Mouse (Mus musculus): Measurements from ENCODE around the gene Foxn4. TPM values are rescaled to one million over a fixed set of nuclear protein-coding genes. Genes with fewer than 3 reads are reported as not detected.

Gene Foxn4
- polyA plus RNA-seq, 1 experiment from 2014 or later, result not detected

DNA sequence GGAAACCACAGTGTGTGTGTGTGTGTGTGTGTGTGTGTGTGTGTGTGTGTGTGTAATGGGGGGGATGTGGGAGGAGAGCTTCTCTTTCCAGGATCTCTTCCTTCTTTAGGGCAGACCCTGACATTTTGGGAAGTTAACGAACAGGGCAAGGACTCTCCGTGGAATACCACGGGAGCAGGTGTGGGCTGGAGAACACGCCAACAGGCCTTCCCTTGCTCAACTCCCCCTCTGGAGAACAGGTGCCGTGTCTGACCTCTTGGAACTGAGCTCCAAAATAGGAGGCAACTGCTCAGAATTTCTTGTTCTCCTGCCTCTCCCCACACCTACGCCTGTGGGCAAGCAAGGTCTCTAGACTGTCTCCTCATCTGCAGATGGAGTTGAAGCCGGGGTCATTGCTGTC is 4.1 kb downstream of the Foxn4 start:
- no peak overlapping the region for H3K27ac ChIP-seq
- H3K4me2 ChIP-seq, result no peak overlapping the region
- no peak overlapping the region for H3K4me3 ChIP-seq (replicated peaks)
- peaks cover 18% of the 10 kb centered on the region for H3K4me1 ChIP-seq
- H3K27me3 ChIP-seq (replicated peaks), result peaks cover 32% of the 10 kb centered on the region
- no peak for ATAC-seq (ENCODE audit: insufficient read depth, low FRiP score, low read depth)
- WGBS, result 58% methylated on average over 7 of the region's 7 CpGs
- no peak overlapping the region for H3K9ac ChIP-seq
- no peaks in the 10 kb centered on the region for H3K36me3 ChIP-seq
- H3K9me3 ChIP-seq, result no peaks in the 10 kb centered on the region

DNA sequence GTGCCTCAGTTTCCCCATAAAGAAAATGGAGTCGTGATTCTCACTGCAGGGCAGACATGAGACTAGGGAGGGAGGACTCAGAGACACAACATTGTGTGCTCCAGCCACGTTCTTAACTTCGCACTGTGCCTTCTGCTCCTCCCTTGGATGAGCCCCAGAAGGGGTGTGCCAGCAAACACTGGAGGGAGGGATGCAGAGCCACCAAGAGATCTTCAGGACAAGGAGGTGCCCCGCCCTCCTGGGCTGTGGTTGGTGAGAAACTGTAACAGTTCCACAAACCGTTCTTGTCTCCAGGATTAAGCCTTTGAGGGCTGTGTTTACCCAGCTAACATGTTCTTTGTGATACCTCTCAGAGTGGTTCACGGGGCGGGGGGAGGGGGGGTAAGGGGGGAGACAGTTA is 5.0 kb downstream of the Foxn4 start:
- peak; percentile 62 for ATAC-seq (ENCODE audit: insufficient read depth, low FRiP score, low read depth)
- Histone ChIP-seq H3K4me1 (peaks cover 10% of the 10 kb centered on the region), H3K9me3 (no peaks in the 10 kb centered on the region), H3K4me3 (replicated peaks) (no peak overlapping the region), H3K9ac (no peak overlapping the region), H3K27me3 (replicated peaks) (peaks cover 23% of the 10 kb centered on the region), H3K27ac (no peak overlapping the region), H3K36me3 (no peaks in the 10 kb centered on the region), H3K4me2 (no peak overlapping the region)
- WGBS, result 24% methylated on average over 7 of the region's 7 CpGs

DNA sequence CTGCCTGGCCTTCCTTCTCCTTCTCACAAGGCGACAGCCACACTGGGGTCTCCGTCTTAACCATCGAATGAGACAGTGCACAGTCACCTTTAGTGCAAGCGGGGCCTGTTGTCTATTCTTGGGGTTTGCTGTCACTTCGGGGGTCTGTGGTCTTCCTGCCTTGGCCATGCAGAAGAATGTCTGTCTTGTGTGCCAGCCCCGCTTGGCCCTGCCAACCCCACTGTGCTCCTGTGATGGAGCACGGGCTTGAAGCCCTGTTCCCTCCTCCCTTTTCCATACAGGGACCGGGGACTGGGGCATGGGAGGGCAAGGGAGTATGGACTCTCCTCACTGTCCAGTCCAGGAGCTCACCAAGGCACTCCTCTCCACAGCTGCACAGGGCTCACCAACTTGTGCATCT is 8.8 kb downstream of the Foxn4 start:
- Histone ChIP-seq H3K4me3 (replicated peaks) (no peak overlapping the region), H3K9ac (no peak overlapping the region), H3K9me3 (no peaks in the 10 kb centered on the region), H3K27ac (no peak overlapping the region), H3K36me3 (no peaks in the 10 kb centered on the region), H3K27me3 (replicated peaks) (no peaks in the 10 kb centered on the region), H3K4me1 (no peaks in the 10 kb centered on the region), H3K4me2 (no peak overlapping the region)
- no peak for ATAC-seq (ENCODE audit: insufficient read depth, low FRiP score, low read depth)
- WGBS, result 80% methylated on average over 8 of the region's 8 CpGs

DNA sequence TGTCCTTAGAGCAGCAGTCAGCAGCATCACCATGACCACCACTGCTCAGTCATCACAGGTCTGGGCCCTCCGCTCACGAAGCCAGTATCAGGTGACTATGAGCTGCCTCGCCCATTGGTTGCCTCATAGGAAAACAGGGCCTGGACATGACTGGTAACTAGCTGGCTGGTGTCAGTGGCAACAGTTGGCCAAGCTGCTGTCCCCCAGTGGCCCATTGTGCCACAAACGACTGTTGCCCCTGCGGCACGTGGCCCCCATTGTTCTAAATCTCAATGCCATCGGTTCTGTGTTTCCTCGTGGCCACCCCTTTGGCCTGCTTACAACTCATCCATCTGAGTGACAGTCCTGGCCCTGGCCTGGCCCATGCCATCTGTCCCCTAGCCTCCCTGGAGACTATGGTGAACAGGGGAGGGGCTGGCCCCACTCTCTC is 9.6 kb downstream of the Foxn4 start:
- Histone ChIP-seq H3K27me3 (replicated peaks) (no peaks in the 10 kb centered on the region), H3K4me2 (no peak overlapping the region), H3K9ac (no peak overlapping the region), H3K4me1 (no peaks in the 10 kb centered on the region), H3K27ac (no peak overlapping the region), H3K36me3 (no peaks in the 10 kb centered on the region), H3K9me3 (no peaks in the 10 kb centered on the region), H3K4me3 (replicated peaks) (no peak overlapping the region)
- WGBS, result 75% methylated on average over 8 of the region's 8 CpGs
- ATAC-seq (ENCODE audit: insufficient read depth, low FRiP score, low read depth), result no peak

DNA sequence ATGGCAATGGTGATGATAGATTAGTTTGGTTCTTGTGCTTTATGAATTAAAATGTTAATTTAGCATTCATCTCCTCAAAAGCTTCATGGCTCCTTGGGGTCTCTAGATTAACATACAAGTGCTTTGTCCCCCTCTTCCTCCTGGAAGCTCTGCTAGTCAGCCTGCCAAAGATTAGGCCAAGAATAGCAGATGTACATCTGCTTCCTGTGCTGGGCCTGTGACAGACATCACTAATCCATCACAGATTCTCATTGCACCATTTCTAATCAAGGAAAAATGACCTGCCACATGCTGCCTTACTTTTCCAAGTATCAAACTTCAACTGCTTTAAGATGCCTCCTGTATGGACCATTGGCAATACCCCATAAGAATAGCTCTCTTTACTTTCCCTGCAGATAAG is 12.1 kb downstream of the Foxn4 start:
- Histone ChIP-seq H3K36me3 (no peaks in the 10 kb centered on the region), H3K9me3 (no peaks in the 10 kb centered on the region), H3K27me3 (replicated peaks) (no peaks in the 10 kb centered on the region), H3K4me3 (replicated peaks) (no peak overlapping the region), H3K4me1 (no peaks in the 10 kb centered on the region), H3K9ac (no peak overlapping the region), H3K27ac (no peak overlapping the region), H3K4me2 (no peak overlapping the region)
- ATAC-seq (ENCODE audit: insufficient read depth, low FRiP score, low read depth), result no peak

DNA sequence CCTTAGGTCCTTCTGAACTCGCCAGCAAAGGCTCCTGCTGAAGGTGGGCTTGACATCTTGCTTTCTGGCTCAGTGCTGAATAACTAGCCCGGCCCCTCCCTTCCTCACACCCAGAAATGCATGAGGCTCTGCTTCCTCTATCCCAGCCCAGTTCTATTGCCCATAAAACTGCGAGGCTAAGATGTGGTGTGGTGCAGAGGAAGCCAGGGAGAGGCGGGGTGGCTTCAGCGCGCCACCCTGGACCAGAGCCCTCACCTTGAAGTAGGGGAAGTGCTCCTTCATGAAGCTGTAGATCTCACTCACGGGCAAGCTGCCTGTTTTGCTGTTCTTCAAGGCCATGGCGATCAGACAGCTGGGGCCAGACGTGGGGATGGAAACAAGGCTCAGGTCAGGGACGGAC is 14.1 kb downstream of the Foxn4 start:
- Histone ChIP-seq H3K9ac (no peak overlapping the region), H3K36me3 (no peaks in the 10 kb centered on the region), H3K9me3 (no peaks in the 10 kb centered on the region), H3K4me3 (replicated peaks) (no peak overlapping the region), H3K4me1 (no peaks in the 10 kb centered on the region), H3K27me3 (replicated peaks) (no peaks in the 10 kb centered on the region), H3K4me2 (no peak overlapping the region), H3K27ac (no peak overlapping the region)
- no peak for ATAC-seq (ENCODE audit: insufficient read depth, low FRiP score, low read depth)
- 61% methylated on average over 10 of the region's 10 CpGs for WGBS

DNA sequence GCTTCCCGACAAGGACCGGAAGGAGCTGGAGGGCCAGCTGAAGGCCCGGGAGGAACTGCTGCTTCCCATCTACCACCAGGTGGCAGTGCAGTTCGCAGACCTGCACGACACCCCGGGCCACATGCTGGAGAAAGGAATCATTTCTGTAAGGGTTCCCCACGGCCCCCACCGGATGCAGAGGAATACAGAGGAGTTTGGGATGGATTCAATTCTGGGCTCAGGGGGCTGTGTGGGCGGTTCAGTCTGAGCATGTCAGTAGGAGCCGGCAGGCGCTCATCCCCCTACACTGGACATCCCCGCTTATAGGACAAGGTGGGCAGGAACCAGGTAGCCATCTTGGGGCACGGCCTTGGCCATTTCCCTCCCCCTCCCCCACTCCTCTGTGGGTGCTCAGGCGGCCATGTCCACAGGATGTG is 25.4 kb downstream of the Foxn4 start:
- no peaks in the 10 kb centered on the region for H3K36me3 ChIP-seq
- peak overlapping the region; percentile 34 for H3K4me2 ChIP-seq
- no peak overlapping the region for H3K9ac ChIP-seq
- no peak overlapping the region for H3K27ac ChIP-seq
- H3K9me3 ChIP-seq, result no peaks in the 10 kb centered on the region
- no peaks in the 10 kb centered on the region for H3K4me1 ChIP-seq
- ATAC-seq (ENCODE audit: insufficient read depth, low FRiP score, low read depth), result peak; percentile 38; the same call in 1 of the 2 replicates
- H3K4me3 ChIP-seq (replicated peaks), result no peak overlapping the region
- H3K27me3 ChIP-seq (replicated peaks), result no peaks in the 10 kb centered on the region
- 14% methylated on average over 14 of the region's 14 CpGs for WGBS

DNA sequence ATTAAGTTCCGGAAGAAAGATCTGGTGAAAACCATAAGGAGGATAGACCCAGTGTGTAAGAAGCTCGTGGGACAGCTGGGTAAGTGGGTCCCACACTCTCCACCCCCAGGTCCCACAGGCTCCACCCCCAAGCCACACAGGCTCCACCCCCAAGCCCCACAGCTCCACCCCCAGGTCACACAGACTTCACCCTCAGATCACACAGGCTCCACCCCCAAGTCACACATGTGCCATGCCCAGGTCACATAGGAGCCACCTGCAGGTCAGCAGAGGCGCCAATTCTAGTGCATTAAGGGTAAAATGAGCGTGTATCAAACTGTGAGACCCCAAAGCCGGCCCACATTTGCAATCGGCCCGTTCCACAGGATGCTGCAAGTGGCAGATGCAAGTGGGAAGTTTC is 27.1 kb downstream of the Foxn4 start:
- H3K4me1 ChIP-seq, result no peaks in the 10 kb centered on the region
- no peak overlapping the region for H3K4me2 ChIP-seq
- 77% methylated on average over 7 of the region's 7 CpGs for WGBS
- no peak overlapping the region for H3K4me3 ChIP-seq (replicated peaks)
- no peaks in the 10 kb centered on the region for H3K27me3 ChIP-seq (replicated peaks)
- H3K9me3 ChIP-seq, result no peaks in the 10 kb centered on the region
- no peak overlapping the region for H3K9ac ChIP-seq
- no peak overlapping the region for H3K27ac ChIP-seq
- ATAC-seq (ENCODE audit: insufficient read depth, low FRiP score, low read depth), result no peak
- no peaks in the 10 kb centered on the region for H3K36me3 ChIP-seq

DNA sequence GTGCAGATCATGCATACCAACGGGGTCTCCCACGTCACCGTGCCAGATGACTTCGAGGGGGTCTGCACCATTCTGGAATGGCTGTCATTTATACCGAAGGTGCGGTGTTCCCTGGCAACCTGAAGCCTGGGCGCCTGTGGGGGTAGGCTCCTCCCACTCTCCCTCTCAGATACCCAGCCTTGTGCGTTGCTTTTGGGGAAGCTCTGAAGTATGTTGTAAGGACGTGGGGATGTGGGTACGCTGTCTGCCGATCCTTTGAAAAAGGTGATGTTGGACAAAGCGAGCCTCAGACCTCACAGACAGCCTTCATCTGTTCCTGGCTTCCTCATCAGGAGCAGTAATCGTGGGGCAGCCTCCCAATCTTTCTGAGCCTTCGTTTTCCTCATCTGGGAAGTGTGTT is 33.9 kb downstream of the Foxn4 start:
- H3K9me3 ChIP-seq, result no peaks in the 10 kb centered on the region
- H3K27me3 ChIP-seq (replicated peaks), result no peaks in the 10 kb centered on the region
- H3K9ac ChIP-seq, result no peak overlapping the region
- no peaks in the 10 kb centered on the region for H3K36me3 ChIP-seq
- peaks cover 2% of the 10 kb centered on the region; the same call in 1 of the 2 replicates for H3K4me1 ChIP-seq
- 51% methylated on average over 14 of the region's 14 CpGs for WGBS
- no peak overlapping the region for H3K27ac ChIP-seq
- H3K4me3 ChIP-seq (replicated peaks), result no peak overlapping the region
- H3K4me2 ChIP-seq, result no peak overlapping the region
- no peak for ATAC-seq (ENCODE audit: insufficient read depth, low FRiP score, low read depth)

DNA sequence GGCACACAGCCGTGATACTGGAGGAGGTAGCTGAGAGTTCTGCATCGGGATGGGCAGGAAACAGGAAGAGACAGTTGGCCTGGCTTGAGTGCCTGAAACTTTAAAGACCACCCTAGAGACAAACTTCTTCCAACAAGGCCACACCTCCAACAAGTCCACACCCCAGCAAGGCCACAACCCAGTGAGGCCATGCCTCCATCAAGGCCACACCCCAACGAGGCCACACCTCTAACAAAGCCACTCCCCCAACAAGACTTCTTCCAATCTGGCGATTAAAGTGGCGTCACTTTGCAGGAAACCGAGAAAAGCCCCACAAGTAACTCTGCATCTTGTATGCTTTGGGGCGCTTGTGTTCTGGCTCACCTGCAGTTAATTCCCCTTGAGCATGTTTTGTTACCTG is 34.7 kb downstream of the Foxn4 start:
- Histone ChIP-seq H3K9me3 (no peaks in the 10 kb centered on the region), H3K9ac (no peak overlapping the region), H3K4me1 (peaks cover 2% of the 10 kb centered on the region; the same call in 1 of the 2 replicates), H3K36me3 (no peaks in the 10 kb centered on the region), H3K4me2 (peak overlapping the region; percentile 21; the same call in 1 of the 2 replicates), H3K27me3 (replicated peaks) (no peaks in the 10 kb centered on the region), H3K4me3 (replicated peaks) (no peak overlapping the region), H3K27ac (no peak overlapping the region)
- ATAC-seq (ENCODE audit: insufficient read depth, low FRiP score, low read depth), result no peak
- 24% methylated on average over 7 of the region's 7 CpGs for WGBS

DNA sequence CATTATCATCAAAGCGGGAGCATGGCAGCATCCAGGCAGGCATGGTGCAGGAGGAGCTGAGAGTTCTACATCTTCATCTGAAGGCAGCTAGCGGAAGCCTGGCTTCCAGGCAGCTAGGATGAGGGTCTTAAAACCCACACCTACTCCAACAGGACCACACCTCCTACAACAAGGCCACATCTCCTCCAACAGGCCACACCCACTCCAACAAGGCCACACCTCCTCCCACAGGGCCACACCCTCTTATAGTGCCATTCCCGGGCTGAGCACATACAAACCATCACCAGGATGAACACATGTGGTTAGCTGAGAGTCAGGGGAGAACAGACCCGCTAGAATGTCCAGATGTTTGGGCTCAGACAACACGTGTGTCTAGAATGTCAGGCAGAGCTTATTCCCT is 44.7 kb downstream of the Foxn4 start:
- H3K9ac ChIP-seq, result no peak overlapping the region
- no peaks in the 10 kb centered on the region for H3K27me3 ChIP-seq (replicated peaks)
- ATAC-seq (ENCODE audit: insufficient read depth, low FRiP score, low read depth), result no peak
- no peaks in the 10 kb centered on the region for H3K36me3 ChIP-seq
- no peaks in the 10 kb centered on the region for H3K4me1 ChIP-seq
- H3K9me3 ChIP-seq, result no peaks in the 10 kb centered on the region; the same call in 1 of the 2 replicates
- 69% methylated on average over 5 of the region's 5 CpGs for WGBS
- H3K27ac ChIP-seq, result no peak overlapping the region
- H3K4me3 ChIP-seq (replicated peaks), result no peak overlapping the region
- H3K4me2 ChIP-seq, result no peak overlapping the region

DNA sequence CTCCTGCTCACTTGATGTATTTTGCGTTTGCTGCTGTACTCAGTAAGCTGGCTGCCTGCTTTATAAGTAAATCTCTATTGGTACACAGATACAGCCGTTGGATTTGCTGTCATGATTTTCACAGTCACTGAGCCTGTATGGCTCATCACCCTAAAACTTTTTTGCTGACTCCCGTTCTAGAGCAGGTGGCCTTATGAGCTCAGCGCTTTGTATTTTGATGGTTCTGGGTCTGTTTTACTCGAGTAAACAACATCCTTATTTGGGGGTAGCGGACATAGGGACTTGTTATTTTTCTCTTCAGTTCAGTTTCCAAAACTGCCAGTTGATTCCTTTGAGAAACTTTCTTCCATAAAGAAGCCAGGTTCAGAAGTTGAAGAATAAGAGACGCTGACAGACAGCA is 47.6 kb downstream of the Foxn4 start:
- no peak overlapping the region for H3K4me2 ChIP-seq
- H3K9me3 ChIP-seq, result no peaks in the 10 kb centered on the region; the same call in 1 of the 2 replicates
- H3K4me3 ChIP-seq (replicated peaks), result no peak overlapping the region
- no peak for ATAC-seq (ENCODE audit: insufficient read depth, low FRiP score, low read depth)
- H3K27me3 ChIP-seq (replicated peaks), result no peaks in the 10 kb centered on the region
- H3K4me1 ChIP-seq, result no peaks in the 10 kb centered on the region
- H3K9ac ChIP-seq, result no peak overlapping the region
- no peaks in the 10 kb centered on the region for H3K36me3 ChIP-seq
- 93% methylated on average over 7 of the region's 7 CpGs for WGBS
- H3K27ac ChIP-seq, result no peak overlapping the region

DNA sequence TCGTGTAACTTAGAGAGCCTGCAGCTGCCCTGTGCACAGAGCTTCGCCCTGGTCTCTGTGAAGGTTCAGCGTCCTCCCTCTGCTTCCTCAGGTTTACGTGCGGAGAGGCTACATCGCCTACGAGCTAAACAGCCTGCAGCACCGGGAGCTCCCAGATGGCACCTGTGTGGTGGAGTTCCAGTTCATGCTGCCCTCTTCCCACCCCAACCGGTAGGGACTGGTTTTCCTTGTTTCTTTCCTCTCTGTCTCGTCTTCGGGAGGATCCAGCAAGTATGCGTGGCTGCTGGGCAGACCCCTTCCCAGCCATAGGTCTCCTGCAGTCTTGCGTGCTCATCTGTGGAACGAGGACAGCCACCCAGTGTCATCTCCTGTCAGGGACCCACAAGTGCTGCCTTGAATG is 54.8 kb downstream of the Foxn4 start:
- no peaks in the 10 kb centered on the region for H3K4me1 ChIP-seq
- ATAC-seq (ENCODE audit: insufficient read depth, low FRiP score, low read depth), result no peak
- H3K4me2 ChIP-seq, result no peak overlapping the region
- H3K9ac ChIP-seq, result no peak overlapping the region
- H3K27me3 ChIP-seq (replicated peaks), result no peaks in the 10 kb centered on the region
- H3K4me3 ChIP-seq (replicated peaks), result no peak overlapping the region
- no peaks in the 10 kb centered on the region for H3K9me3 ChIP-seq
- 84% methylated on average over 14 of the region's 14 CpGs for WGBS
- no peaks in the 10 kb centered on the region for H3K36me3 ChIP-seq
- H3K27ac ChIP-seq, result no peak overlapping the region

Data from stomach, embryonic 15.5 days (tissue).